Mouse (Mus musculus) embryonic facial prominence, embryonic 13.5 days (tissue): ENCODE results near the gene Ascc2. TPM values are rescaled to one million over a fixed set of nuclear protein-coding genes. Genes with fewer than 3 reads are reported as not detected.
A peak's percentile ranks its signal among the peaks of the same experiment; 100 is the strongest.

ENCODE experiments used
- ATAC-seq: fragments of 200-750 bp; cut with Nextera tagmentation; 2 replicates; pipeline ENCODE4 v1.8.0; 2017; ENCODE audit warnings: low read depth; ENCODE audit not compliant: insufficient number of reproducible peaks, insufficient read depth, low FRiP score, low TSS enrichment
- H3K27ac ChIP-seq: fragments of 300-500 bp; sonication (generic); 2 replicates; pipeline ENCODE4 v1.5.1; 2015; ENCODE audit warnings: moderate library complexity, mild to moderate bottlenecking, inconsistent platforms
- H3K27me3 ChIP-seq: fragments of 300-500 bp; sonication (generic); 2 replicates; pipeline ENCODE4 v1.6.1; 2015; ENCODE audit warnings: mild to moderate bottlenecking, inconsistent platforms
- H3K36me3 ChIP-seq: fragments of 300-500 bp; sonication (generic); 2 replicates; pipeline ENCODE4 v1.6.1; 2015; ENCODE audit warnings: mild to moderate bottlenecking, inconsistent platforms
- H3K4me1 ChIP-seq: fragments of 300-500 bp; sonication (generic); 2 replicates; pipeline ENCODE4 v1.6.1; 2015; ENCODE audit warnings: inconsistent platforms
- H3K4me2 ChIP-seq: fragments of 300-500 bp; sonication (generic); 2 replicates; pipeline ENCODE4 v1.6.1; 2015; ENCODE audit warnings: moderate library complexity, mild to moderate bottlenecking, inconsistent platforms
- H3K4me3 ChIP-seq: fragments of 300-500 bp; sonication (generic); 2 replicates; pipeline ENCODE4 v1.5.1; 2015; ENCODE audit warnings: mild to moderate bottlenecking, inconsistent platforms
- H3K9ac ChIP-seq: fragments of 300-500 bp; sonication (generic); 2 replicates; pipeline ENCODE4 v1.6.1; 2015; ENCODE audit warnings: mild to moderate bottlenecking, inconsistent platforms
- H3K9me3 ChIP-seq: fragments of 300-500 bp; sonication (generic); 2 replicates; pipeline ENCODE4 v1.6.1; 2016; ENCODE audit warnings: inconsistent platforms
- WGBS: fragments of 180-500 bp; shearing (Covaris S2); methylation state at CpG from one replicate; pipeline ENCODE4 v1.1.7; 2015; ENCODE audit warnings: mixed read lengths; 5-methylcytosine and 5-hydroxymethylcytosine counted together
- polyA plus RNA-seq: library from polyadenylated mRNA; unstranded; fragments of >200 nt; fragmentation: Nextera tagmentation; extraction: Ambion mirVana; gene quantifications from 2 replicates; pipeline ENCODE4 v1.2.1, GENCODE M21; 2015

The Ascc2 gene
- polyA plus RNA-seq, 1 experiment from 2014 or later: 33.8 TPM

DNA sequence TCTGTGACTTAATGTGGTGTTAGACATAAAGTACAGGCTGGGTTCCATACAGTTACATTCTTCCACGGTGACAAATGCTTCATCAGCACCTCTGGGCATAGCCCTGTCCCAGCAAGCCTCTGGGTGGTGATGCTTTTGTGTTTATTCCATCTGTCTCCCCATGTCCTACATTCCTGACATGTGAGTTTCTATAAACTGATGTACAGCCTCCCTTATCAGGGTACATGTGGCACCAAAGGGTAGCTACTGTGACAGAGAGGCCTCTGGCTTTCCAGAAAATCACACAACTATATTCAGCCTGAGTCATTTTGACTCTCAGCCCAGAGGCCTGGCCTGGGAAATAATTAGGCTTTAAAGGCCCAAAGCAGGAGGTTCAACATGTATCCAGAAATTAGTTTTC is 31.0 kb upstream of the Ascc2 start:
- ATAC-seq: no peak
- no peaks in the 10 kb centered on the region for H3K9me3 ChIP-seq
- no peak overlapping the region for H3K9ac ChIP-seq
- H3K27ac ChIP-seq: no peak overlapping the region
- H3K4me3 ChIP-seq: no peak overlapping the region
- H3K4me2 ChIP-seq: no peak overlapping the region
- H3K4me1 ChIP-seq: peaks cover 10% of the 10 kb centered on the region
- H3K27me3 ChIP-seq: no peaks in the 10 kb centered on the region
- 78% methylated on average over 1 of the region's 1 CpGs for WGBS
- no peaks in the 10 kb centered on the region for H3K36me3 ChIP-seq

GRCm38 (mm10) chr11:4611904-4612303 is 25.6 kb upstream of the Ascc2 start:
- H3K4me1 ChIP-seq: no peaks in the 10 kb centered on the region
- no peaks in the 10 kb centered on the region for H3K27me3 ChIP-seq
- no peaks in the 10 kb centered on the region for H3K9me3 ChIP-seq
- no peak for ATAC-seq
- no peaks in the 10 kb centered on the region for H3K36me3 ChIP-seq
- WGBS: 71% methylated on average over 2 of the region's 2 CpGs
- H3K4me3 ChIP-seq: no peak overlapping the region
- H3K27ac ChIP-seq: no peak overlapping the region
- H3K4me2 ChIP-seq: no peak overlapping the region
- H3K9ac ChIP-seq: no peak overlapping the region

- WGBS: 80% methylated on average over 16 of the region's 16 CpGs
- Histone ChIP-seq H3K4me2 (no peak within 1 kb of the TSS), H3K9ac (no peak within 1 kb of the TSS), H3K9me3 (no peaks in the 10 kb centered on the region), H3K27ac (no peak within 1 kb of the TSS), H3K4me1 (no peaks in the 10 kb centered on the region), H3K4me3 (no peak within 1 kb of the TSS), H3K27me3 (no peaks in the 10 kb centered on the region), H3K36me3 (no peaks in the 10 kb centered on the region)
- no peak for ATAC-seq
Observed at GRCm38 (mm10) chr11:4620017-4620485, 17.5 kb upstream of the Ascc2 start, which contains the start of gene Gm11032. Gene Gm11032, plus strand, starts transcription at chr11:4620067.

DNA sequence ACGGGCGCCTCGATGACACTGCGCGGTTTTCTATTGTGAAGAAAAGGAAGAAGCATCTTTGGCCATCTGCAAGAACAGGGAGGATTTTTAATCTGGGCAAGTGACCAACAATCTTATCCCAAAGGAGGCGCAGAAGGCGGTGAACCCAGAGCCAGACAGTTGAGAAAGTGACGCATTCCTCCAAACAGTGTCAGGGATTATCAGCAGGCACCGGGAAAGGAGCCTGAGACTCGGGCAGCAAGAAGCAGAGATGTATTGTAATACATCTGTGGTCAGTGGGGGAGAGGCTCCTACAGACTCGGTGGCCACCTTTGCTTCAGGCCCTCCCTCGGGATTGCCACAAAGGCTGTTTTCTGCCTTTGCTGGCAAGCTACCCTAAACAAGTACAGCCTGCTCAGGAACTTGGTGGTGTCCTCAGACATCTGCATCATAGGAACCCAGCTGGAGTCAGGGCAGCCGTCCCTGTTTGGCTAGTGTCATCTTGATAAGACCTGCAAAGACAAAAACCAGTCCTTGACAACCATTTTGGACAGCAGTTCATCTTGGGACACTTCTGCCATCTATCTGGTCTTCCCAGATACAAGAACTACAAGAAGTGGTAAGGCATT is 16.9 kb upstream of the Ascc2 start:
- ATAC-seq: no peak
- H3K27ac ChIP-seq: no peak overlapping the region
- no peaks in the 10 kb centered on the region for H3K9me3 ChIP-seq

GRCm38 (mm10) chr11:4621866-4622265 is 15.7 kb upstream of the Ascc2 start:
- H3K36me3 ChIP-seq: no peaks in the 10 kb centered on the region
- H3K27me3 ChIP-seq: no peaks in the 10 kb centered on the region
- no peak overlapping the region for H3K4me2 ChIP-seq
- no peak overlapping the region for H3K27ac ChIP-seq
- H3K4me1 ChIP-seq: no peaks in the 10 kb centered on the region
- no peaks in the 10 kb centered on the region for H3K9me3 ChIP-seq
- no peak for ATAC-seq
- no peak overlapping the region for H3K4me3 ChIP-seq
- 69% methylated on average over 4 of the region's 4 CpGs for WGBS
- no peak overlapping the region for H3K9ac ChIP-seq

More for the DNA sequence above, 16.9 kb upstream of the Ascc2 start:
- no peak overlapping the region for H3K4me3 ChIP-seq
- H3K9ac ChIP-seq: no peak overlapping the region
- no peaks in the 10 kb centered on the region for H3K36me3 ChIP-seq
- no peaks in the 10 kb centered on the region for H3K27me3 ChIP-seq
- no peak overlapping the region for H3K4me2 ChIP-seq
- 63% methylated on average over 13 of the region's 13 CpGs for WGBS
- no peaks in the 10 kb centered on the region for H3K4me1 ChIP-seq

GRCm38 (mm10) chr11:4622442-4622986 is 15.0 kb upstream of the Ascc2 start:
- no peak overlapping the region for H3K9ac ChIP-seq
- H3K27me3 ChIP-seq: no peaks in the 10 kb centered on the region
- 72% methylated on average over 7 of the region's 7 CpGs for WGBS
- H3K27ac ChIP-seq: no peak overlapping the region
- no peaks in the 10 kb centered on the region for H3K36me3 ChIP-seq
- H3K9me3 ChIP-seq: no peaks in the 10 kb centered on the region
- no peaks in the 10 kb centered on the region for H3K4me1 ChIP-seq
- H3K4me3 ChIP-seq: no peak overlapping the region
- ATAC-seq: no peak
- no peak overlapping the region for H3K4me2 ChIP-seq

DNA sequence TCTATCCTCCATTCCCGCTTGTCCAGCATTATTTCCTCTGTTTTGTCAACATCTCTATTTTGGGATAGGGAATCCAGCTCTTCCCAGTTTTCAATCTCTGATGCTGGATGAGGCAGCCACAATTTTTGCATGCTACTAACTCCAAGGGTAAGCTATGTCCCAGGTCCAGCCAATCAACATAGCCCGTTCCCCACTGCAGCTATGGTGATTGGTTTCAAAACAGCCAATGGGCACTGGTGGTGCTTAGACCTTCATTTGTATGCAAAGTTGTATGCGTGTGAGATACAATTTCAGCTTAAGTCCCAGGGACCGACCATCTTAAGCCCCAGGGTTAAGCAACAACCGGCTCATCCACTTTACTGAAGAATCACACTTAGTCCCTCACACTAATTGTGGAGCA is 14.6 kb upstream of the Ascc2 start:
- ATAC-seq: no peak
- no peaks in the 10 kb centered on the region for H3K27me3 ChIP-seq

GRCm38 (mm10) chr11:4625931-4626330 is 11.6 kb upstream of the Ascc2 start:
- ATAC-seq: no peak
- no peak overlapping the region for H3K9ac ChIP-seq
- H3K4me3 ChIP-seq: no peak overlapping the region
- 74% methylated on average over 7 of the region's 7 CpGs for WGBS
- peaks cover 8% of the 10 kb centered on the region for H3K4me1 ChIP-seq
- no peaks in the 10 kb centered on the region for H3K36me3 ChIP-seq
- no peak overlapping the region for H3K4me2 ChIP-seq
- H3K27me3 ChIP-seq: no peaks in the 10 kb centered on the region
- no peak overlapping the region for H3K27ac ChIP-seq
- H3K9me3 ChIP-seq: no peaks in the 10 kb centered on the region

More for the DNA sequence above, 14.6 kb upstream of the Ascc2 start:
- no peak overlapping the region for H3K9ac ChIP-seq
- H3K4me2 ChIP-seq: no peak overlapping the region
- H3K4me3 ChIP-seq: no peak overlapping the region
- H3K27ac ChIP-seq: no peak overlapping the region
- H3K36me3 ChIP-seq: no peaks in the 10 kb centered on the region
- WGBS: 49% methylated on average over 5 of the region's 5 CpGs
- no peaks in the 10 kb centered on the region for H3K9me3 ChIP-seq
- H3K4me1 ChIP-seq: no peaks in the 10 kb centered on the region

DNA sequence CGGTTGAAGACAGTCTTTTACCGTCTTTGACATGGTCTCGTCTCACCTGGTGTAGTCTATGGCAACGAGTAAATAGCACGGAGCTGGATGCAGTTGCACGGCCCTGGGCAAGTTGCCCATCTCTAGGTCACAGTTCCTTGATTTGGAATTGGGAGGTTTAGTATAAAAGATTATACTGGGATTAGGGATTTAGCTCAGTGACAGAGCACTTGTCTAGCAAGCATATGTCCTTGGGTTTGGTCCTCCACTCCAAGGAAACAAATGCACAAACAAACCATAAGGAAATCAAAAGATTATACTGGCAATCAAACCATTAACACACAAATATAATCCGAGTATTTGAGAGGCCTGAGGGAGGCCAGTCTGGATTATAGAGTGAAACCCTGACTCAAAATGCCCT is 9.9 kb upstream of the Ascc2 start:
- H3K9me3 ChIP-seq: no peaks in the 10 kb centered on the region
- ATAC-seq: no peak
- no peaks in the 10 kb centered on the region for H3K27me3 ChIP-seq
- no peak overlapping the region for H3K4me2 ChIP-seq
- H3K4me1 ChIP-seq: peaks cover 8% of the 10 kb centered on the region
- H3K27ac ChIP-seq: no peak overlapping the region
- H3K36me3 ChIP-seq: no peaks in the 10 kb centered on the region
- 82% methylated on average over 7 of the region's 7 CpGs for whole genome bisulfite sequencing
- H3K9ac ChIP-seq: no peak overlapping the region
- H3K4me3 ChIP-seq: no peak overlapping the region

DNA sequence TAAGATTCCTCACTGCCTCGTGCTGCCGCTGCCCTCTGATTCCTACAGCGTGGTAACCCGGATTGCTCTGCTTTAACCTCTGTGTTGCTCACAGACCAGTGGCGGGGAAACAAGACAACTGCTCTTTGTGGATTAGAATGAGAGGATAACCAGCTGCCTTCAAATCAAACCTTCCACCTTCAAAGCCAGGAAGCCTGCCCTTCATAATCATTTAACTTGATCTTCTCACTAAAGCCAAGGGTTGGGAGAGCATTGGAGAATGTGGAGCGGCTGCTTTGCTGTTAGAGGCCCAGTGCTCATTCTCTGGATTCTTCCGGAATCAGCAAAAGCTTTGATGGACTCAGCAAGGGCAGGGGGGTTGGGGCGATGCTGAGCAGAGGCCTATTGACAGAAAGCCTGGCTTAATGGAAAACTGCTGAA is 7.7 kb upstream of the Ascc2 start:
- ATAC-seq: no peak
- Histone ChIP-seq H3K4me1 (peaks cover 8% of the 10 kb centered on the region), H3K4me2 (no peak overlapping the region), H3K36me3 (no peaks in the 10 kb centered on the region), H3K27me3 (no peaks in the 10 kb centered on the region), H3K9me3 (no peaks in the 10 kb centered on the region), H3K9ac (0 out of 2 replicates have a peak overlapping the region, but pooled peaks have one; percentile 36), H3K27ac (peak overlapping the region; percentile 28; the same call in 1 of the 2 replicates), H3K4me3 (no peak overlapping the region)
- WGBS: 12% methylated on average over 8 of the region's 8 CpGs

DNA sequence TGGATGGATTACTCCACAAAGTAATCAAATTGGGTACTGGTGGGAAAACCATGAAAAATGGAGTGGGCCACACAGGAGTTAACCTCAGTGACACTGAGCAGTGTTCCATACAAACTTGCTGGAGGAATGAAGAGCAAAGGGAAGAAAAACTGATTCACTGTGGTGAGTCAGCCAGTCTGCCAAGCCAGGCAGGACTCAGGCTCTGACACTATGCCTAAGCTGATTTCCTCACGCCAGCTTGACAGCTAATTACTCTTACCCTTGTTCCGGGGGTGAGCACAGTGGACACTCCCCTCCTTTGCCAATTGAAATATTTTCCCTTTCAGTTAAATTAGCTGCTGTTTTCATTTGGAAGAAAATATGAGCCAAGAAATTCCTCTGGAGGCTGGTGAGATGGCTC is 4.1 kb upstream of the Ascc2 start:
- H3K9ac ChIP-seq: no peak overlapping the region
- no peaks in the 10 kb centered on the region for H3K36me3 ChIP-seq
- WGBS: 61% methylated on average over 2 of the region's 2 CpGs
- no peak overlapping the region for H3K4me3 ChIP-seq
- no peak for ATAC-seq
- no peaks in the 10 kb centered on the region for H3K9me3 ChIP-seq
- H3K27me3 ChIP-seq: no peaks in the 10 kb centered on the region
- H3K27ac ChIP-seq: no peak overlapping the region
- H3K4me2 ChIP-seq: no peak overlapping the region
- peaks cover 20% of the 10 kb centered on the region for H3K4me1 ChIP-seq

DNA sequence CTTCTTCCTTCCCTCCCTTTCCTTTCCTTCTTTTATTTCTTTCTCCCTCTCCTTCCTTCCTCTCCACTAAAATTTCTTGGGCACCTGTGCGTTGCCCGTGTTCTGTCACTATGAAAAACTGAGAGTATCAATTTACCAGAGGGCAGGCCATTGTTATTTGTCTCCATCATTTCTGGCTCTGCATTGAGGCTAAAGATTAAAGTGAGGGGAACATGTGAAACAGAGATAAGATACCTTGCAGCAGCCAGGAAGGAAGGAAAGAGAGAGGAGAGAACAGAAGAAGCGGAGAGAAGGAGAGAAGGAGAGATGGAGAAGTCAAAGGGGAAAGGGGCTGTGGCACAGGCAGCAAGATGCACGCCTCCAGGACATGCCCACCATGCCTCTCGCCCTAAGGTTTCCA is 3.2 kb upstream of the Ascc2 start:
- H3K4me1 ChIP-seq: peaks cover 29% of the 10 kb centered on the region
- no peak for ATAC-seq
- H3K4me2 ChIP-seq: no peak overlapping the region
- H3K27me3 ChIP-seq: no peaks in the 10 kb centered on the region
- no peak overlapping the region for H3K9ac ChIP-seq
- no peaks in the 10 kb centered on the region for H3K9me3 ChIP-seq
- no peak overlapping the region for H3K4me3 ChIP-seq
- no peak overlapping the region for H3K27ac ChIP-seq
- H3K36me3 ChIP-seq: no peaks in the 10 kb centered on the region
- 68% methylated on average over 5 of the region's 5 CpGs for WGBS
